Mouse (Mus musculus): ENCODE results near the gene Igsf21. TPM values are rescaled to one million over a fixed set of nuclear protein-coding genes. Genes with fewer than 3 reads are reported as not detected.

Gene Igsf21
- 8.1 and 9.4 TPM in 2 replicates for polyA plus RNA-seq (2014; fragmentation: Nextera tagmentation; extraction: Ambion mirVana)

- H3K36me3 ChIP-seq (ENCODE audit: control insufficient read depth, insufficient read depth, low read length), result no peaks in the 10 kb centered on the region
- peak; percentile 70 for ATAC-seq (ENCODE audit: low FRiP score)
- H3K27me3 ChIP-seq (ENCODE audit: control insufficient read depth, insufficient read depth, low read length), result peaks cover 63% of the 10 kb centered on the region
- WGBS, result under 1% methylated on average over 64 of the region's 90 CpGs
- H3K4me1 ChIP-seq (replicated peaks; ENCODE audit: control insufficient read depth, insufficient read depth, low read length), result peaks cover 10% of the 10 kb centered on the region
- no peaks in the 10 kb centered on the region for H3K9me3 ChIP-seq (ENCODE audit: control insufficient read depth, low read length)
- H3K27ac ChIP-seq (ENCODE audit: low read depth, low read length), result peak within 1 kb of the TSS; percentile 58; the same call in 1 of the 2 replicates
- DNase-seq (ENCODE audit: low spot score), result peak; percentile 73
- H3K9ac ChIP-seq (ENCODE audit: low read depth, low read length), result peak within 1 kb of the TSS; percentile 67
- H3K4me2 ChIP-seq (replicated peaks; ENCODE audit: low read depth, low read length), result peak within 1 kb of the TSS; percentile 91
- peak within 1 kb of the TSS; percentile 39 for H3K4me3 ChIP-seq (ENCODE audit: low read depth, low read length)
Measured at GRCm38 (mm10) chr4:140246180-140247005, at the start of gene Igsf21. Gene Igsf21 (minus strand): TSS chr4:140246784.

DNA sequence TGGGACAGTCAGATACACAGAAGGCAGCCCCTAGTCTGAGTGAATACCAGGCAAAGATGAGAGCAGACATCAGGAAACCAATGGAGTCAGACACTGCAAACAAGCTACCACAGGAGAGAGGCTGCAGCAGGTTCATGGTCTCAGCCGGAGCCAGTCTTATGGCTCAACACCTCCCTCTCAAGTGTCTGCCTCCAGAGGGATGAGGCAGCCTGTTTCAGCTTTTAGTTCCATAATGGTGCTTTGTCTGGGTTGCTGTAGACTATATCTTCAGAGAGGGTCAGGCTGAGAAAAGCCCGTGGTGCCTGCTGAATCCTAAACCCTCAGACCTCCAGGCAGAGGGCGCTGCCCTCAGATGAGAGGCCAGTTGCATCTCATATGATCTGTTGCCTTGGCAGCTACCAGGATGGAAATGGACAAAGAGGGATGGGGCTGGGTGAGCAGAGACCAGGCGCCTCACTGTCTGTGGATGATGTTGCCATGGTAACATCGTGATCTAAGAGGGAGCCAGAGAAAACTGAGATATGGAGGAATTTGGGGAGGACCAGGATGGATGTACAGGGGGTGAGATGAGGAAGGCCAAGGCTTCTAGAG lies 39.2 kb upstream of the Igsf21 start:
- H3K4me1 ChIP-seq (replicated peaks; ENCODE audit: control insufficient read depth, insufficient read depth, low read length), result no peaks in the 10 kb centered on the region
- H3K27me3 ChIP-seq (ENCODE audit: control insufficient read depth, insufficient read depth, low read length), result no peaks in the 10 kb centered on the region
- DNase-seq (ENCODE audit: low spot score) (no peak), ATAC-seq (ENCODE audit: low FRiP score) (no peak)
- H3K4me3 ChIP-seq (ENCODE audit: low read depth, low read length), result no peak overlapping the region
- H3K27ac ChIP-seq (ENCODE audit: low read depth, low read length), result no peak overlapping the region
- no peak overlapping the region for H3K4me2 ChIP-seq (replicated peaks; ENCODE audit: low read depth, low read length)
- 69% methylated on average over 5 of the region's 5 CpGs for WGBS
- no peaks in the 10 kb centered on the region for H3K9me3 ChIP-seq (ENCODE audit: control insufficient read depth, low read length)
- H3K36me3 ChIP-seq (ENCODE audit: control insufficient read depth, insufficient read depth, low read length), result no peaks in the 10 kb centered on the region
- H3K9ac ChIP-seq (ENCODE audit: low read depth, low read length), result no peak overlapping the region

DNA sequence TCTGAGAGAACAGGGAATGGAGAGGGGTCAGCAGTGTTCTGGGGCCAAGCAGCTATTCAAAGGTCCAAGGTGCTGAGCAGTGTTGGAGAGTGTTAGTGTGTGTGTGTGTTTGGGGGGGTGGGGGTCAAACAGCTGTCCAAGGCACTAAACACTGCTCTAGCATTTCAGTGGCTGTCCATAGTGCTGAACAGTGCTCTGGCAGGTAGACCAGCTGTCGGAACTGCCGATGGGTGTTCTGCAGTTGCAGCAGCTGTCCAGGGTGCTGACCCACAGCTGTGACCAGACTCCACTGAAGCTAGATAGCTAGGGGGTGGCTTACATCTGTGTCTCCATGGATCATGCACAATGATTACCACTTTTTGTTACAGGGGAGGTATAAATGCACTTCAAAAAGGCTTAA lies 36.8 kb upstream of the Igsf21 start:
- H3K27me3 ChIP-seq (ENCODE audit: control insufficient read depth, insufficient read depth, low read length), result no peaks in the 10 kb centered on the region
- no peak for ATAC-seq (ENCODE audit: low FRiP score)
- H3K4me3 ChIP-seq (ENCODE audit: low read depth, low read length), result no peak overlapping the region
- no peaks in the 10 kb centered on the region for H3K4me1 ChIP-seq (replicated peaks; ENCODE audit: control insufficient read depth, insufficient read depth, low read length)
- H3K9me3 ChIP-seq (ENCODE audit: control insufficient read depth, low read length), result no peaks in the 10 kb centered on the region
- DNase-seq (ENCODE audit: low spot score), result peak; percentile 65
- H3K36me3 ChIP-seq (ENCODE audit: control insufficient read depth, insufficient read depth, low read length), result no peaks in the 10 kb centered on the region
- H3K4me2 ChIP-seq (replicated peaks; ENCODE audit: low read depth, low read length), result no peak overlapping the region
- H3K27ac ChIP-seq (ENCODE audit: low read depth, low read length), result no peak overlapping the region
- no peak overlapping the region for H3K9ac ChIP-seq (ENCODE audit: low read depth, low read length)
- 21% methylated on average over 2 of the region's 2 CpGs for WGBS

DNA sequence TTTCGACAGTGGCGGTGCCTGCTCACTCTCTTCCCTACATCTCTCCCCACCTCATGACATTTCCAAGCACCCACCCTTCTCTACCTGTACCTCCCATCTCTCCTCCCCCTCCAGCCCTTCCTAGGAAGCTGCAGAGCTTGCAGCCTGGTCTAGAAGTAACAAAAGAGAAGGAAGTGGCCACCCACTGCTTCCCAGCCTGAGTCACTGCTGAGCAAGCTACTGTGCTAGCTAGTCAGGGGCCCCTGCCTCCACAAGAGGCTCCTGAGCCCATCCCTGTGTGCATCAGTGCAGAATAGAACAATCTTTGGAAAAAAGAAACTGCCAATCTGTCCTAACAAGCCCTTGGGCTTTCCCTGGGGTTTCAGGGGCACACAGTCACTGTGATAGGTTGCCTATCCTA lies 31.7 kb upstream of the Igsf21 start:
- Histone ChIP-seq H3K9ac (ENCODE audit: low read depth, low read length) (no peak overlapping the region), H3K9me3 (ENCODE audit: control insufficient read depth, low read length) (no peaks in the 10 kb centered on the region; the same call in 1 of the 2 replicates), H3K4me3 (ENCODE audit: low read depth, low read length) (no peak overlapping the region), H3K27ac (ENCODE audit: low read depth, low read length) (no peak overlapping the region), H3K4me1 (replicated peaks; ENCODE audit: control insufficient read depth, insufficient read depth, low read length) (no peaks in the 10 kb centered on the region), H3K4me2 (replicated peaks; ENCODE audit: low read depth, low read length) (no peak overlapping the region), H3K36me3 (ENCODE audit: control insufficient read depth, insufficient read depth, low read length) (no peaks in the 10 kb centered on the region), H3K27me3 (ENCODE audit: control insufficient read depth, insufficient read depth, low read length) (no peaks in the 10 kb centered on the region)
- 84% methylated on average over 2 of the region's 2 CpGs for WGBS
- no peak for ATAC-seq (ENCODE audit: low FRiP score)
- no peak for DNase-seq (ENCODE audit: low spot score)

GRCm38 (mm10) chr4:140271913-140272312 lies 25.3 kb upstream of the Igsf21 start:
- Histone ChIP-seq H3K4me3 (ENCODE audit: low read depth, low read length) (no peak overlapping the region), H3K4me1 (replicated peaks; ENCODE audit: control insufficient read depth, insufficient read depth, low read length) (no peaks in the 10 kb centered on the region), H3K9ac (ENCODE audit: low read depth, low read length) (no peak overlapping the region), H3K36me3 (ENCODE audit: control insufficient read depth, insufficient read depth, low read length) (no peaks in the 10 kb centered on the region), H3K27ac (ENCODE audit: low read depth, low read length) (no peak overlapping the region), H3K4me2 (replicated peaks; ENCODE audit: low read depth, low read length) (no peak overlapping the region), H3K9me3 (ENCODE audit: control insufficient read depth, low read length) (no peaks in the 10 kb centered on the region; the same call in 1 of the 2 replicates), H3K27me3 (ENCODE audit: control insufficient read depth, insufficient read depth, low read length) (no peaks in the 10 kb centered on the region)
- WGBS, result 92% methylated on average over 5 of the region's 5 CpGs
- ATAC-seq (ENCODE audit: low FRiP score), result no peak
- no peak for DNase-seq (ENCODE audit: low spot score)

- H3K9ac ChIP-seq (ENCODE audit: low read depth, low read length), result no peak overlapping the region
- H3K36me3 ChIP-seq (ENCODE audit: control insufficient read depth, insufficient read depth, low read length), result no peaks in the 10 kb centered on the region
- H3K4me2 ChIP-seq (replicated peaks; ENCODE audit: low read depth, low read length), result no peak overlapping the region
- no peak for ATAC-seq (ENCODE audit: low FRiP score)
- no peaks in the 10 kb centered on the region for H3K4me1 ChIP-seq (replicated peaks; ENCODE audit: control insufficient read depth, insufficient read depth, low read length)
- H3K27ac ChIP-seq (ENCODE audit: low read depth, low read length), result no peak overlapping the region
- H3K9me3 ChIP-seq (ENCODE audit: control insufficient read depth, low read length), result no peaks in the 10 kb centered on the region
- WGBS, result 80% methylated on average over 7 of the region's 7 CpGs
- DNase-seq (ENCODE audit: low spot score), result no peak
- H3K27me3 ChIP-seq (ENCODE audit: control insufficient read depth, insufficient read depth, low read length), result no peaks in the 10 kb centered on the region
- H3K4me3 ChIP-seq (ENCODE audit: low read depth, low read length), result no peak overlapping the region
Measured at GRCm38 (mm10) chr4:140270451-140270850, 23.9 kb upstream of the Igsf21 start.

- 77% methylated on average over 15 of the region's 15 CpGs for WGBS
- Histone ChIP-seq H3K9me3 (ENCODE audit: control insufficient read depth, low read length) (no peaks in the 10 kb centered on the region), H3K27me3 (ENCODE audit: control insufficient read depth, insufficient read depth, low read length) (no peaks in the 10 kb centered on the region), H3K4me2 (replicated peaks; ENCODE audit: low read depth, low read length) (no peak overlapping the region), H3K27ac (ENCODE audit: low read depth, low read length) (no peak overlapping the region), H3K4me3 (ENCODE audit: low read depth, low read length) (no peak overlapping the region), H3K9ac (ENCODE audit: low read depth, low read length) (no peak overlapping the region), H3K36me3 (ENCODE audit: control insufficient read depth, insufficient read depth, low read length) (no peaks in the 10 kb centered on the region), H3K4me1 (replicated peaks; ENCODE audit: control insufficient read depth, insufficient read depth, low read length) (no peaks in the 10 kb centered on the region; the same call in 1 of the 2 replicates)
- DNase-seq (ENCODE audit: low spot score), result no peak
- no peak; the same call in 1 of the 2 replicates for ATAC-seq (ENCODE audit: low FRiP score)
Measured at GRCm38 (mm10) chr4:140269184-140269840, 22.7 kb upstream of the Igsf21 start.

DNA sequence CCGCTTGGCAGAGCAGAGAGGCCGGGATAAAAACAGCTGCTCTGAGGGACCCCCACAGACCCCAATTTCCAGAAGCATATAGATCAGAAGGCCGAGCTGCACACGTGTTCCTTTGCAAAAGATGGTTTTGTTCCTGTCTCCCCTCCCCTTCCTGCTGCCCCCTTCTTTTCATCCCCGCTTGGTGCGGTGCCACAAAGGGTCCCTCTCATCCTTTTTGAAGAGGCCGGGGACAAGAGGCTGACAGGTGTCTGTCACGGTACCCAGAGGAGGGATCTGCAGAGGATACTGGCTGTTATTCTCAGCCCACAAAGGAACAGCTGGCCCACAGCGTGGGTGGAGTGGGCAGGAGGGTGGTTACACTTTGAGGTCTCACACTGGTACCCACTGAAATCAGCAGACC lies 21.3 kb upstream of the Igsf21 start:
- no peaks in the 10 kb centered on the region for H3K9me3 ChIP-seq (ENCODE audit: control insufficient read depth, low read length)
- 71% methylated on average over 9 of the region's 9 CpGs for WGBS
- H3K4me1 ChIP-seq (replicated peaks; ENCODE audit: control insufficient read depth, insufficient read depth, low read length), result no peaks in the 10 kb centered on the region; the same call in 1 of the 2 replicates
- ATAC-seq (ENCODE audit: low FRiP score), result no peak
- H3K27ac ChIP-seq (ENCODE audit: low read depth, low read length), result no peak overlapping the region
- no peaks in the 10 kb centered on the region for H3K27me3 ChIP-seq (ENCODE audit: control insufficient read depth, insufficient read depth, low read length)
- no peak for DNase-seq (ENCODE audit: low spot score)
- H3K36me3 ChIP-seq (ENCODE audit: control insufficient read depth, insufficient read depth, low read length), result no peaks in the 10 kb centered on the region
- H3K9ac ChIP-seq (ENCODE audit: low read depth, low read length), result no peak overlapping the region
- H3K4me2 ChIP-seq (replicated peaks; ENCODE audit: low read depth, low read length), result no peak overlapping the region
- H3K4me3 ChIP-seq (ENCODE audit: low read depth, low read length), result no peak overlapping the region
